Mouse (Mus musculus) layer of hippocampus, adult 9-10 months (tissue): ENCODE measurements at regions not wholly inside any gene's neighbourhood (a gene's known extent, or its start where the extent isn't known, plus 50 kb on each side); places are given as distances from the start of the nearest gene placed in this dataset.
A peak's percentile ranks its signal among the peaks of the same experiment; 100 is the strongest.

Experiments used
- DNase-seq: peaks from one replicate; pipeline ENCODE4 v3.0.0; 2022; ENCODE audit warnings: low spot score

- DNase-seq: no peak
These were observed 161.9 kb upstream of the Adamts16 start for GRCm38 (mm10) chr13:71003517-71003916.

GRCm38 (mm10) chr13:71001278-71001677 is 159.7 kb upstream of the Adamts16 start:
- peak; percentile 71 for DNase-seq

- no peak for DNase-seq
These were observed 158.9 kb upstream of the Adamts16 start for GRCm38 (mm10) chr13:71000422-71001008.

- no peak for DNase-seq
These were observed 151.9 kb upstream of the Adamts16 start for GRCm38 (mm10) chr13:70993522-70993921.

- DNase-seq: no peak
These were observed 148.5 kb upstream of the Adamts16 start for GRCm38 (mm10) chr13:70989999-70990645.

GRCm38 (mm10) chr13:70979344-70979743 is 137.7 kb upstream of the Adamts16 start:
- no peak for DNase-seq

GRCm38 (mm10) chr13:70978547-70979307 is 137.1 kb upstream of the Adamts16 start:
- no peak for DNase-seq

GRCm38 (mm10) chr13:70969596-70969995 is 128.0 kb upstream of the Adamts16 start:
- DNase-seq: no peak

GRCm38 (mm10) chr13:70967781-70968180 is 126.2 kb upstream of the Adamts16 start:
- DNase-seq: no peak

GRCm38 (mm10) chr13:70963384-70963783 is 121.8 kb upstream of the Adamts16 start:
- no peak for DNase-seq

- peak; percentile 11 for DNase-seq
These were observed 92.9 kb upstream of the Adamts16 start for GRCm38 (mm10) chr13:70934309-70935037.

GRCm38 (mm10) chr13:70913834-70914233 is 72.2 kb upstream of the Adamts16 start:
- no peak for DNase-seq

GRCm38 (mm10) chr13:70910934-70911333 is 69.3 kb upstream of the Adamts16 start:
- no peak for DNase-seq

- no peak for DNase-seq
These were observed 63.2 kb upstream of the Adamts16 start for GRCm38 (mm10) chr13:70904834-70905233.

GRCm38 (mm10) chr13:70903831-70904230 is 62.2 kb upstream of the Adamts16 start:
- DNase-seq: no peak

GRCm38 (mm10) chr13:70903150-70903549 is 61.5 kb upstream of the Adamts16 start:
- no peak for DNase-seq

GRCm38 (mm10) chr13:70902727-70903126 is 61.1 kb upstream of the Adamts16 start:
- no peak for DNase-seq

GRCm38 (mm10) chr13:70891634-70892033 is 50.0 kb upstream of the Adamts16 start:
- no peak for DNase-seq
